Mouse (Mus musculus) left cerebral cortex, postnatal 14 days (tissue): ENCODE results near the gene Nxph2. TPM values are rescaled to one million over a fixed set of nuclear protein-coding genes. Genes with fewer than 3 reads are reported as not detected.
A peak's percentile ranks its signal among the peaks of the same experiment; 100 is the strongest.
"Not testable (repeated sequence)": the region's sequence is repeated elsewhere in the genome, so short reads cannot be mapped to it uniquely, and the experiment has no call there.

Experiments used
- DNase-seq, 2 experiments: peaks; one replicate each; pipeline ENCODE4 v3.0.0; 2021 to 2022; ENCODE audit warnings: low spot score in 2 of 2, mixed read lengths in 1 of 2
- intact Hi-C: fragments of 180-260 bp; cut with DNase I; formaldehyde crosslinking; loops from one replicate; pipeline ENCODE4 v1.15.1; 2025
- long read RNA-seq, 2 experiments: library from polyadenylated mRNA; stranded (forward); transcript quantifications; one replicate each; pipeline ENCODE4 v2.0.0; 2021
- total RNA-seq, 2 experiments: library from RNA; stranded (reverse); gene quantifications; 2 replicates each; pipeline ENCODE4 v1.2.3; 2021

Nxph2 gene
- total RNA-seq = 1 to 10 TPM; 2.9 to 3.5 TPM
- long read RNA-seq, experiment 1, partial matches to known transcripts = 0 of 4 reads
- long read RNA-seq, experiment 1, other reads (novel, unspliced or antisense) = 1 of 4 reads
- long read RNA-seq, experiment 2, partial matches to known transcripts = 2 of 4 reads
- long read RNA-seq, experiment 2, other reads (novel, unspliced or antisense) = 0 of 4 reads

DNA sequence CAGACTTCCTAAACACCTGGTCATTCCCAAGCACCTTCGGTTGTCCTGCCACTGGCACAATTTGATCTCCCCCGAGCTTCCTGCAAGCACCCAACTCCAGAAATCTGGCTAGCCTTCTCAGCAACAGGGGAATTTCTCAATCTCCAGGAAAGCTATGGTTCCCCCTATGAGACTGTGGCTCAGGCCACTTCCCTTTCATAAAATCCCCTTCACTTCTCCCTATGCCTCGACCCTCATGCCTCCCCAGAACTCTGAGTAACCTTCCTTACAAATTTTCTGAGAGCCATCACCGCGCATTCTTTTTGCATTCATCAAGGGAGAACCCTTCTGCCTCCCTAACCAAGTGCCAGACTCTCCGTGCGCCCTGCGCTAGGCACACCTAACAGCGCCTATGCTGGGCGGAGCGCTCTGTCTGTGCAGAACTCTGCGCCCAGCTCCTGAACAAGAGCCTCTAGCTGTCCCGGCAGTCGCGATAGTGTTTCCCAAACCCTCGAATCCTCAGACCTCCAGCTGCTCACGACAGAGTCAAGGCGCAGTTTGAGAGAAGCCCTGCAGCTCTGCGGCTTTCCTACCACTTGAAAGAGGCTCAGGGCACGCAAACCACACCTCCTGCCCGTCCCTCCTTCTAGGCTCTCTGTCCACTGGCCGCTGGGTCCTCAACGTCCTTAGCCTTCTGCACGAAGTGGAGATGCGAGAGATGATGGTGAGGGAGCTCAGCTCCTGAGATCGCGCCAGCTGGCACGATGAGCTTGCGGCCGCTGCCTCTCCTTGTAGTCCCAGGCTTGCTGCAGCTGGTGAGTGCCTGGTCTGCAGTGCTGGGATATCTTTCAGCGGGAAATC is at the start of gene Nxph2:
TSS of gene Nxph2 (plus strand) at position 501 of the 840 bp plus-strand sequence.
- intact Hi-C loops = no loop called here
- DNase-seq = peak; percentile 2 to 32

DNA sequence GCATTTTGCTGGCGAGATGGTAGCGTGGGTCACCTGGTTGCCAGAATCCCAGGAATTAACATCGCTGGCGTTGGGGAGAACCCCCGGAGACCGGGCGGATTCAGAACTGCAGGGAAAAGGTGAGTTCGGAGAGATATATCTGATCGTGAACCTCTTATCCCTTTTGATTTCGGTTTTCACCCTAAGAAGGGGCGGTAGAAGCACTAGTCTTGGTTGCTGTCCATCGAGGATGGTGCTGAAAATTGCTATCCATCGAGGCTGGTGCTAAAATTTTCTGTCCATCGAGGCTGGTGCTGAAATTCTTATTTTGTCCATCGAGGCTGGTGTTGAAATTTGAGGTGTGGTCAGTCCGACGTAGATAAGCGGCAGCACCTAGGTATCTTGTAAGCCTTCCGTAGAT is 30.1 kb upstream of the Nxph2 start:
- intact Hi-C loops, DNase-seq: not testable (repeated sequence)

- DNase-seq = peak in 1 of 2 experiments; percentile 9
- intact Hi-C loops = loop anchor here (10.0 kb wide), 2 partner anchors 250 to 870 kb away; partner anchors contain the start of gene Il1f9
Measured at GRCm38 (mm10) chr2:23314869-23315268, 6.2 kb upstream of the Nxph2 start.

Other genes with a start within 250 kb of the Nxph2 start
- 1 to 10 TPM; 1.3 to 1.6 TPM for gene Mastl, start 165.2 kb upstream of the Nxph2 start, total RNA-seq
- 10 to 100 TPM; 89.5 to 94.1 TPM for gene Yme1l1, start 164.9 kb upstream of the Nxph2 start, total RNA-seq
- under 1 TPM in 1 of 2 experiments, not detected in 1; 0.32 TPM for gene 4931423N10Rik, start 113.8 kb upstream of the Nxph2 start, total RNA-seq